Mouse (Mus musculus) hindbrain, postnatal 0 days (tissue): ENCODE measurements around the gene Mrtfb. TPM values are rescaled to one million over a fixed set of nuclear protein-coding genes. Genes with fewer than 3 reads are reported as not detected.
A peak's percentile ranks its signal among the peaks of the same experiment; 100 is the strongest.

ENCODE experiments used
- ATAC-seq: fragments of 200-750 bp; cut with Nextera tagmentation; 2 replicates; pipeline ENCODE4 v1.8.0; 2017; ENCODE audit warnings: mild to moderate bottlenecking, moderate TSS enrichment, moderate library complexity
- DNase-seq: peaks from one replicate; pipeline ENCODE4 v3.0.0-alpha.2; 2015; ENCODE audit warnings: low spot score
- H3K27ac ChIP-seq: fragments of 300-500 bp; sonication (generic); 2 replicates; pipeline ENCODE4 v1.5.1; 2014; ENCODE audit warnings: mild to moderate bottlenecking
- H3K27me3 ChIP-seq: fragments of 300-500 bp; sonication (generic); 2 replicates; pipeline ENCODE4 v1.6.1; 2014; ENCODE audit warnings: low read length, mixed read lengths; ENCODE audit not compliant: insufficient read depth
- H3K36me3 ChIP-seq: fragments of 300-500 bp; sonication (generic); 2 replicates; pipeline ENCODE4 v1.6.1; 2014; ENCODE audit warnings: low read length, mixed read lengths; ENCODE audit not compliant: insufficient read depth
- H3K4me1 ChIP-seq: fragments of 300-500 bp; sonication (generic); 2 replicates; pipeline ENCODE4 v1.6.1; 2014; ENCODE audit warnings: antibody characterized with exemption, low read length, mixed read lengths; ENCODE audit not compliant: insufficient read depth
- H3K4me2 ChIP-seq: fragments of 300-500 bp; sonication (generic); 2 replicates; pipeline ENCODE4 v1.6.1; 2014; ENCODE audit warnings: low read depth, mild to moderate bottlenecking, low read length, moderate library complexity, mixed read lengths
- H3K4me3 ChIP-seq: fragments of 300-500 bp; sonication (generic); 2 replicates; pipeline ENCODE4 v1.5.1; 2014; ENCODE audit warnings: low read length
- H3K9ac ChIP-seq: fragments of 300-500 bp; sonication (generic); replicated peaks from 2 replicates; pipeline ENCODE4 v1.6.1; 2014; ENCODE audit warnings: mild to moderate bottlenecking, low read length, moderate library complexity, mixed read lengths
- H3K9me3 ChIP-seq: fragments of 300-500 bp; sonication (generic); 2 replicates; pipeline ENCODE4 v1.6.1; 2016; ENCODE audit warnings: low read length, mixed read lengths
- CTCF ChIP-seq: IDR thresholded peaks from 2 replicates; pipeline ENCODE4 v1.5.1; 2016; ENCODE audit warnings: antibody characterized with exemption, control low read depth, low read depth
- WGBS: fragments of 180-500 bp; shearing (Covaris S2); extraction: QIAGEN DNeasy Blood & Tissue Kit; methylation state at CpG from one replicate; pipeline ENCODE4 v1.1.7; 2014; 5-methylcytosine and 5-hydroxymethylcytosine counted together
- polyA plus RNA-seq: library from polyadenylated mRNA; unstranded; fragments of >200 nt; fragmentation: Nextera tagmentation; extraction: Ambion mirVana; gene quantifications from 2 replicates; pipeline ENCODE4 v1.2.1, GENCODE M21; 2015
- total RNA-seq: library from RNA; depleted of rRNA; stranded (reverse); fragments of >200 nt; gene quantifications from 2 replicates; pipeline ENCODE4 v1.2.3, GENCODE M21; 2014

The Mrtfb gene
- total and polyA plus RNA-seq, 2 experiments from 2014 or later, result 11.5 to 20.0 TPM

GRCm38 (mm10) chr16:13449491-13449890 is 193.2 kb downstream of the Mrtfb start:
- Histone ChIP-seq H3K9me3 (no peaks in the 10 kb centered on the region), H3K4me2 (peak overlapping the region; percentile 99), H3K27ac (no peak overlapping the region), H3K4me1 (peaks cover 3% of the 10 kb centered on the region; the same call in 1 of the 2 replicates), H3K27me3 (no peaks in the 10 kb centered on the region), H3K9ac (0 out of 2 replicates have a peak overlapping the region, but pooled peaks have one; percentile 13), H3K36me3 (no peaks in the 10 kb centered on the region), H3K4me3 (peak overlapping the region; percentile 82)
- DNase-seq (no peak), ATAC-seq (no peak)
- WGBS, result 30% methylated on average over 13 of the region's 13 CpGs
- no peak for TF ChIP-seq CTCF

GRCm38 (mm10) chr16:13450831-13451230 is 194.6 kb downstream of the Mrtfb start:
- no peak overlapping the region for H3K27ac ChIP-seq
- ATAC-seq (no peak), DNase-seq (no peak)
- H3K4me1 ChIP-seq, result peaks cover 3% of the 10 kb centered on the region; the same call in 1 of the 2 replicates
- H3K36me3 ChIP-seq, result no peaks in the 10 kb centered on the region
- no peak overlapping the region for H3K9ac ChIP-seq
- no peak overlapping the region for H3K4me3 ChIP-seq
- no peak overlapping the region for H3K4me2 ChIP-seq
- WGBS, result 25% methylated on average over 7 of the region's 7 CpGs
- H3K27me3 ChIP-seq, result no peaks in the 10 kb centered on the region
- no peak for TF ChIP-seq CTCF
- H3K9me3 ChIP-seq, result no peaks in the 10 kb centered on the region

- Histone ChIP-seq H3K4me2 (no peak overlapping the region), H3K9me3 (no peaks in the 10 kb centered on the region), H3K36me3 (no peaks in the 10 kb centered on the region), H3K9ac (no peak overlapping the region), H3K4me3 (no peak overlapping the region), H3K27ac (no peak overlapping the region), H3K4me1 (0 out of 2 replicates have a peak, but pooled peaks cover under 1% of the 10 kb centered on the region), H3K27me3 (no peaks in the 10 kb centered on the region)
- 66% methylated on average over 4 of the region's 4 CpGs for WGBS
- DNase-seq (peak; percentile 53), ATAC-seq (no peak)
- no peak for TF ChIP-seq CTCF
These were observed 195.7 kb downstream of the Mrtfb start for GRCm38 (mm10) chr16:13451991-13452390.

GRCm38 (mm10) chr16:13452661-13453060 is 196.4 kb downstream of the Mrtfb start:
- WGBS, result 78% methylated on average over 7 of the region's 7 CpGs
- H3K4me1 ChIP-seq, result no peaks in the 10 kb centered on the region
- no peak for DNase-seq
- no peak for TF ChIP-seq CTCF
- H3K9me3 ChIP-seq, result no peaks in the 10 kb centered on the region
- H3K27me3 ChIP-seq, result no peaks in the 10 kb centered on the region
- no peaks in the 10 kb centered on the region for H3K36me3 ChIP-seq
- no peak overlapping the region for H3K27ac ChIP-seq
- H3K4me3 ChIP-seq, result no peak overlapping the region
- no peak for ATAC-seq
- H3K4me2 ChIP-seq, result no peak overlapping the region
- no peak overlapping the region for H3K9ac ChIP-seq

- ATAC-seq, result no peak
These were observed 197.8 kb downstream of the Mrtfb start for GRCm38 (mm10) chr16:13454026-13454600.

GRCm38 (mm10) chr16:13455560-13455959 is 199.3 kb downstream of the Mrtfb start:
- H3K27ac ChIP-seq, result no peak overlapping the region
- no peak overlapping the region for H3K4me3 ChIP-seq
- H3K36me3 ChIP-seq, result no peaks in the 10 kb centered on the region
- no peaks in the 10 kb centered on the region; the same call in 1 of the 2 replicates for H3K27me3 ChIP-seq
- H3K9me3 ChIP-seq, result no peaks in the 10 kb centered on the region
- ATAC-seq (no peak), DNase-seq (no peak)
- H3K4me2 ChIP-seq, result no peak overlapping the region
- no peak overlapping the region for H3K9ac ChIP-seq
- TF ChIP-seq CTCF, result no peak
- no peaks in the 10 kb centered on the region for H3K4me1 ChIP-seq

More at GRCm38 (mm10) chr16:13454026-13454600, 197.8 kb downstream of the Mrtfb start:
- Histone ChIP-seq H3K27ac (no peak overlapping the region), H3K36me3 (no peaks in the 10 kb centered on the region), H3K27me3 (no peaks in the 10 kb centered on the region), H3K9me3 (no peaks in the 10 kb centered on the region), H3K4me2 (no peak overlapping the region), H3K4me1 (no peaks in the 10 kb centered on the region), H3K4me3 (no peak overlapping the region), H3K9ac (no peak overlapping the region)
- no peak for TF ChIP-seq CTCF
- 22% methylated on average over 10 of the region's 10 CpGs for WGBS
- no peak for DNase-seq

- Histone ChIP-seq H3K27ac (no peak overlapping the region), H3K4me1 (no peaks in the 10 kb centered on the region), H3K36me3 (no peaks in the 10 kb centered on the region), H3K4me3 (no peak overlapping the region), H3K9me3 (no peaks in the 10 kb centered on the region), H3K27me3 (no peaks in the 10 kb centered on the region; the same call in 1 of the 2 replicates), H3K4me2 (no peak overlapping the region), H3K9ac (no peak overlapping the region)
- DNase-seq (no peak), ATAC-seq (no peak)
- no peak for TF ChIP-seq CTCF
These were observed 202.3 kb downstream of the Mrtfb start for GRCm38 (mm10) chr16:13458556-13458955.
